ENCODE assay signal across 8 mouse cellular contexts in genomic region chr15:36979159-36979487, GRCm38 (mm10). TPM values are rescaled to one million over a fixed set of nuclear protein-coding genes. Genes with fewer than 3 reads are reported as not detected.
DNase-seq lines count a peak whose midpoint lies in the region; ATAC-seq and TF ChIP-seq lines count a peak whose summit lies in the region.

No protein-coding gene starts in this region.

- no peaks in the 10 kb centered on the region for H3K36me3 ChIP-seq in heart, embryonic 11.5 days (ENCODE audit: control insufficient read depth, insufficient read depth, low read length)
- H3K36me3 ChIP-seq in E14TG2a.4 (ENCODE audit: insufficient read depth, low read length): no peaks in the 10 kb centered on the region
- H3K36me3 ChIP-seq in forebrain, postnatal 0 days (ENCODE audit: insufficient read depth): no peaks in the 10 kb centered on the region
- H3K36me3 ChIP-seq in liver, embryonic 15.5 days (replicated peaks): no peaks in the 10 kb centered on the region

- H3K4me2 ChIP-seq in heart, embryonic 11.5 days: peak overlapping the region; percentile 55
- H3K4me2 ChIP-seq in forebrain, postnatal 0 days (ENCODE audit: low read depth): peak overlapping the region; percentile 56
- peak overlapping the region; percentile 56 for H3K4me2 ChIP-seq in liver, embryonic 15.5 days

- DNase-seq in heart, adult 18-20 months: no peak
- no peak for DNase-seq in forebrain, postnatal 0 days
- no peak for DNase-seq in ovary, postnatal 10 days (ENCODE audit: low spot score)
- DNase-seq in urinary bladder, adult 18-20 months (ENCODE audit: low spot score in 2 of 2): no peak
- no peak for DNase-seq in urinary bladder, postnatal 14 days (ENCODE audit: low spot score)

- H3K9ac ChIP-seq in heart, embryonic 11.5 days (ENCODE audit: low read depth, low read length): no peak overlapping the region
- peak overlapping the region; percentile 60 for H3K9ac ChIP-seq in forebrain, postnatal 0 days
- peak overlapping the region; percentile 7; the same call in 1 of the 2 replicates for H3K9ac ChIP-seq in liver, embryonic 15.5 days

- WGBS in heart, embryonic 11.5 days (ENCODE audit: insufficient replicate concordance): 47% methylated on average over 5 of the region's 5 CpGs
- WGBS in forebrain, postnatal 0 days: 12% methylated on average over 5 of the region's 5 CpGs
- WGBS in liver, embryonic 15.5 days (ENCODE audit: insufficient replicate concordance): 44% methylated on average over 5 of the region's 5 CpGs

- no peak for TF ChIP-seq CTCF in E14TG2a.4 (conservative IDR thresholded peaks at IDR 0.05; ENCODE audit: low read length)
- TF ChIP-seq CTCF in forebrain, postnatal 0 days (IDR thresholded peaks at IDR 0.05; ENCODE audit: low read depth): no peak

- H3K27ac ChIP-seq in heart, embryonic 11.5 days (ENCODE audit: low read depth, low read length): no peak overlapping the region
- H3K27ac ChIP-seq in forebrain, postnatal 0 days (ENCODE audit: low read depth, low read length): peak overlapping the region; percentile 85
- no peak overlapping the region for H3K27ac ChIP-seq in liver, embryonic 15.5 days (replicated peaks)

- no peaks in the 10 kb centered on the region for H3K9me3 ChIP-seq in heart, embryonic 11.5 days (replicated peaks; ENCODE audit: control insufficient read depth, low read length)
- no peaks in the 10 kb centered on the region for H3K9me3 ChIP-seq in E14TG2a.4 (ENCODE audit: low read length)
- no peaks in the 10 kb centered on the region for H3K9me3 ChIP-seq in forebrain, postnatal 0 days (ENCODE audit: low read length)
- H3K9me3 ChIP-seq in liver, embryonic 15.5 days (replicated peaks): no peaks in the 10 kb centered on the region

- peaks cover 24% of the 10 kb centered on the region for H3K4me1 ChIP-seq in heart, embryonic 11.5 days (ENCODE audit: control insufficient read depth, insufficient read depth, low read length)
- H3K4me1 ChIP-seq in E14TG2a.4 (replicated peaks; ENCODE audit: low read depth, low read length): peaks cover 53% of the 10 kb centered on the region
- H3K4me1 ChIP-seq in forebrain, postnatal 0 days (ENCODE audit: insufficient read depth): peaks cover 16% of the 10 kb centered on the region
- peaks cover 25% of the 10 kb centered on the region for H3K4me1 ChIP-seq in liver, embryonic 15.5 days (replicated peaks)

- no peaks in the 10 kb centered on the region for H3K27me3 ChIP-seq in heart, embryonic 11.5 days (ENCODE audit: control insufficient read depth, insufficient read depth, low read length)
- no peaks in the 10 kb centered on the region for H3K27me3 ChIP-seq in E14TG2a.4 (ENCODE audit: insufficient read depth, low read length)
- no peaks in the 10 kb centered on the region for H3K27me3 ChIP-seq in forebrain, postnatal 0 days (ENCODE audit: insufficient read depth, low read length)
- H3K27me3 ChIP-seq in liver, embryonic 15.5 days: no peaks in the 10 kb centered on the region

- peak overlapping the region; percentile 37 for H3K4me3 ChIP-seq in heart, embryonic 11.5 days (ENCODE audit: low read depth, low read length)
- peak overlapping the region; percentile 74 for H3K4me3 ChIP-seq in E14TG2a.4 (replicated peaks; ENCODE audit: low read length)
- H3K4me3 ChIP-seq in forebrain, postnatal 0 days (ENCODE audit: low read depth, low read length): peak overlapping the region; percentile 40
- peak overlapping the region; percentile 36; the same call in 1 of the 2 replicates for H3K4me3 ChIP-seq in liver, embryonic 15.5 days (replicated peaks)

- ATAC-seq in heart, embryonic 11.5 days (replicated peaks; ENCODE audit: insufficient number of reproducible peaks, low FRiP score, low TSS enrichment): no peak
- ATAC-seq in forebrain, postnatal 0 days: peak; percentile 26
- ATAC-seq in liver, embryonic 15.5 days (ENCODE audit: insufficient read depth): no peak

RNA-seq across cellular contexts. Expression of gene Zfp706, which starts 28.4 kb away (rescaled TPM):
- 421 and 423 TPM in 2 replicates for polyA plus RNA-seq in heart, embryonic 11.5 days (2014; fragmentation: Nextera tagmentation; extraction: Ambion mirVana)
- total RNA-seq in heart, adult 18-20 months (2021): 100 to 1,000 TPM; 196 to 224 TPM
- 66.6 and 71.0 TPM in 2 replicates for total RNA-seq in forebrain, postnatal 0 days (2014; rRNA removed)
- polyA plus RNA-seq in forebrain, postnatal 0 days (2015; fragmentation: Nextera tagmentation; extraction: Ambion mirVana): 575 and 586 TPM in 2 replicates
- 157 and 182 TPM in 2 replicates for polyA plus RNA-seq in liver, embryonic 15.5 days (2015; fragmentation: Nextera tagmentation; extraction: Ambion mirVana)
